Mouse (Mus musculus) testis, postnatal 14 days (tissue): ENCODE measurements around the gene Gm10135.
"Not testable (repeated sequence)": the region's sequence is repeated elsewhere in the genome, so short reads cannot be mapped to it uniquely, and the experiment has no call there.

ENCODE experiments used
- DNase-seq: peaks from one replicate; pipeline ENCODE4 v3.0.0; 2021; ENCODE audit warnings: low spot score

The Gm10135 gene

DNA sequence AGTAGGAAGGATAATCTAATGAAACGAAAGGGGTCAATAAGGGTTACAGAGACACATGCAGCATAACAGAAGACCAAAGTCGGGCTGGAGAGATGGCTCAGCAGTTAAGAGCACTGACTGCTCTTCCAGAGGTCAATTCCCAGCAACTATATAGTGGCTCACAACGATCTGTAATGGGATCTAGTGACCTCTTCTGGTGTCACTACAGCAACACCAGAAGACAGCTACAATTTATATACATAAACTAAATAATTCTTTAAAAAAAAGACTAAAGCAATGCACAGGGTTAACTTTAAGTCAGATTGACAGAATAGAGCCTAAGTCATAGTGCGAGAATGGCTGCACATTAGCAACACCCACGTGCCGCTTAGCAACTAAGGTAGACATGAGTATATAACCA lies 14.4 kb downstream of the Gm10135 start:
- no peak for DNase-seq

DNA sequence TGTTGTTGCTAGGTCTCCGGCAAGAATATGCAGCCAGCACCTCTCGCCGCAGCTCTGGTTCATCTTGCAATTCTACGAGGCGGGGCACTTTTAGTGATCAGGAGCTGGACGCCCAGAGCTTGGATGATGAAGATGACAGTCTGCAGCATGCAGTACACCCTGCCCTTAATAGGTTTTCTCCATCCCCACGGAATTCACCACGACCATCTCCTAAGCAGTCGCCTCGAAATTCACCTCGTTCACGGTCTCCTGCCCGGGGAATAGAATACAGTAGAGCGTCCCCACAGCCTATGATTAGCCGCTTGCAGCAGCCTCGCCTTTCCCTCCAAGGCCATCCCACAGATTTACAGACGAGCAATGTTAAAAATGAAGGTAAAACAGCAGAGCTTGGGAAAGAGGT lies 17.2 kb downstream of the Gm10135 start:
- no peak for DNase-seq

DNA sequence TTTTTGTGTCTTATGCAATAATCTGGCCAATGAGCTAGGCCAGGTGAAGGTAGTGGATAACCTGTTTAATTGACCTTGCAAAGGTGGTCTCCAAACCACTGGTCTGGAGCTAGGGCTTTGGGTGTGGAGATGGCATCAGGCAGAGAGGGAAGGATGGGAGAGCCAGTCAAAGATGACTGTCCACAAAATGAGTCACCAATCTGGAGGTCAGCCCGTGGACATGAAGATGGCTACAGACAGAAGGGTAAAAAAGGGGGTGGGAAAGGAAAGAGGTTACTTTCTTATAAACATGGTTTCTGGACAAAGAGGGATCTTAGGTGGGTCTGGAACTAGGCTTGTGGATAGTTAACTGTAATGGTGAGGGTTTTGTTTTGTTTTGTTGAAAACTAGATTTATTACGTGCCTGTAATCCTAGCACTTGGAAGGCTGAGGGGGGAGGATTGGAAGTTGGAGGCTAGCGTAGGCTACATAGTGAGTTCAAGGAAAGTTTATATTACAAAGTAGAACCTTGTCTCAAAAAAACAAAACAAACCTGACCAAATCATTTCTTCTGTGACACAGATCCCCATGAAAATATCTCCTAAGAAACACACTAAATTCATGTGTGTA lies 20.4 kb downstream of the Gm10135 start:
- DNase-seq = no peak

DNA sequence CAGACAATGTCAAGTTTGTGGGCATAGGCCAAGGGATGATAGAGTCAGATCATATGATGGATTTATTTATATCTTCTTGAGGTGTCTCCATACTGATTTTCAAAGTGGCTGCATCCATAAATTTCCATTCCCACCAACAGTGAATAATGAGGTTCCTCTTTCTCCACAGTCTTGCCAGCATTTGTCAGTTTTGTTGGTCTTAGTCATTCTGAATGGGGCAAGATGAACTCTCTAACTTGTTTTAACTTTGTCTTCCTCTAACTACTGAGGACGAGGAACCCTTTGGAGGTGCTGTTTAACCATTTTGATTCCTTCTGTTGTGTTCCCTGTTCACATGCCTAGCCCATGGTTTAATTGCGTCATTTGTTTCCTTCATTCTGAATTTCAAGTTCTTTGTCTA lies 24.2 kb downstream of the Gm10135 start:
- DNase-seq = no peak

DNA sequence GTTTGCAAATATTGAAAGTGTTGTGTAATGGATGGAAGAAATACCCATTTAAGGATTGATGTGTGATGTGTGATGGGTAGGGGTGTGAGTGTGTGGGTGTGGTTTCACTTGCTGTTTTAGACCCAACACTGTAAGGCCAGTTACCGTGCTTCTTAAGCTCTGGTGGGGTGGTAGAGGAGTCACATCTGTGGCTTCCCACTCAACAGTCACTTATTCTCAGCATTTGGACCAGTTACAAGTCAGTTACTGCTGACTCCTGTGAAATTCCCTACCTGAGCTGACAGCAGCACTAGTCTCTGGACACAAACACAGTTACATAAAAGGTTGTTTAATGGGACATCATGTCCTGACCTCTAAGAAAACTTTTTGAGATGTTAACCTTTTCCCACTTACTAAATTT lies 26.4 kb downstream of the Gm10135 start:
- no peak for DNase-seq

DNA sequence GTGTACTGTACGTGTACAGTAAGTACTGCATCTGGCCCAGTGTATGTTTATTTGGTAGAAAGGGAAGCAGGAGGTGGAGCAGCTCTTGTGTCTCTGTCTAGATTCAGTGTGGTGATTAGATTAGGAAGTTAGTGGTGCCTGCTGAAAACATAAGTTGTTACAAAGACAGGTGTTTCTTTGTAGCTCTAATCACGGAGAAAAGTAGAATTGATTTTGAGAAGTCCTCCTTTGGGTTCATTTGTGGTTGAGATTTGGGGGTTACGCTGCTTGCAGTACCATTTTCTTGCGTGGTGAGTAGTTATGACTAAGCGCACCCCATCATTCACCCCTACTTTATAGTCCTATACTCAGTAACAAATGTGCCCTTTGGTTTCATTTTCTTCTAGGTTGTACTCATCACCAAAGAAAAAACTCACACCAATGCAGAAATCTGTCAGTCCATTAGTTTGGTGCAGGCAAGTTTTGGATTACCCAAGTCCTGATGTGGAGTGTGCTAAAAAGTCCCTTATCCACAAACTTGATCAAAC lies 33.5 kb downstream of the Gm10135 start:
- no peak for DNase-seq

DNA sequence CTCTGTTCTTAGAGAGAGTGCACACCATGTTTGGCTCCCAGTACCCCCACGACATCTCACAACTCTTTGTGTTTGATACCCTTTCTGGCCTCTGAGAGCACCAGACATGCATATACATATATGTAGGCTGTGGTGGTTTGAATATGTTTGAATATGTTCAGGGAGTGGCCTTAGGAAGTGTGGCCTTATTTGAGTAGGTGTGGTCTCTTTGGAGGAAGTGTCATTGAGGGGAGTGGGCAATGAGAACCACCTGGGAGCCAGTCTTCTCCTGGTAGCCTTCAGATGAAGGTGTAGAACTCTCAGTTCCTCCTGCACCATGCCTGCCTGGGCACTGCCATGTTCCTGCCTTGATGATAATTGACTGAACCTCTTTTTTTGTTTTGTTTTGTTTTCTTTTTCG lies 35.2 kb downstream of the Gm10135 start:
- no peak for DNase-seq

DNA sequence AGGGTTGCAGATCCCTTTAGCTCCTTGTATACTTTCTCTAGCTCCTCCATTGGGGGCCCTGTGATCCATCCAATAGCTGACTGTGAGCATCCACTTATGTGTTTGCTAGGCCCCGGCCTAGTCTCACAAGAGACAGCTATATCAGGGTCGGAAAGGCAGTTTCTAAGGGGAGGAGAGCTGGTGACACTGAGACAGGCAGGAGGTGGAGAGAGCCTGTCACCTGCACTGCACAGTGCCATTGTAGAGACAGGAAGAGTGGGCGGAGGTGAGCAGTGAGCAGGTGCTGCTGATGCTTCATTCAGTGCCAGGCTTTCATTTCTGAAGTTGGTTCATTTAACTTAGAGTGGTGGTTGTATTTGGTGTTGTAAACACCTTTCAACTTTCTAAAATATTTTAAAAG lies 36.1 kb downstream of the Gm10135 start:
- not testable (repeated sequence) for DNase-seq

DNA sequence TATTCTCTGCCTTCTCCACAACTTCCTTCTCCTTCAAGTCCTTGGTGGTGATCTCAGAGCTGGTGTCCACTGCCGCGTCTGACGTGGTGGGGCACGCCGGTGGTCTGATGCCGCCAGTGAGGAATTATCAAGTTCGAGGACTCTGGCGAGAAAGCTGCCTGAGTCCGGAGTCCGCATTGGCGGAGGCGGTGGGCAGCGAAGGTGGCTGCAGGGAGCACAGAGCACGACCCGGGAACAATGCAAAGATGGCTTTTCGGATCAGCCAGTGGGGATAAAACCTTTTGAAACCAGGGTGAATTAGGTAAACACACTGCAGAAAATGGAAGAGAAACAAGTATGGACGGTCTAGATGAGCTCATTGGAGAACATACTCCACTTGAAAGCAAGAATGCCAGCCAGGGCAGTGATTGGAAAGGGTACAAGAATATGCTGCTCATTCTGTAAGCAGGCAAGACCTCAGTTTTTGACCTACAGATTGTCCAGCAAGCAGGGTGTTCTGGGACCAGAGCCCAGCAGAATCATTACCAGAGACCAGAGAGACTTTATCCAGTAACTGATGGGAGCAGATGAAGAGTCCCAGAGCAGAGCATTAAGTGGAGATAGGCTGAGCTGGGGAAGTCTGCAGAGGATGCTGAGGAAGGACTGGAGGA lies 41.4 kb downstream of the Gm10135 start:
- no peak for DNase-seq

DNA sequence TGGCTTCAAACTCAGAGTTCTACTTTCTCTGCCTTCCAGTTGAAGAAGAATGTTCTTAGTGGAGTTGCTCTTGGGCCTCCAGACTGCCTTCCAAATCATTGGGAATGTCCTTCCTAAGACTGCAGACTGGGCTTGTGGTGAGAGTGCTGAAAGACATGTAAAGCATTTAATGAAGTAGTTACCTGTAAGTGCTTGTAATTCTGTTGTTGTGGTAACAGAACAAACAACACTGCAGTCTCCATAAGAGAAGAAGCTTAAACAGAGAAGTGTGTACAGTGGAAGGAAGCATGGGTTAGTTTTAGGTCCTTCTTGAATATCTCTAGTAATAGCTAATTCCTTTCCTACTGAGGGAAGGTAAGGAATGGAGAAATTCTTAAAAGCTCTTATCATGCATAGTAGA lies 47.4 kb downstream of the Gm10135 start:
- no peak for DNase-seq

DNA sequence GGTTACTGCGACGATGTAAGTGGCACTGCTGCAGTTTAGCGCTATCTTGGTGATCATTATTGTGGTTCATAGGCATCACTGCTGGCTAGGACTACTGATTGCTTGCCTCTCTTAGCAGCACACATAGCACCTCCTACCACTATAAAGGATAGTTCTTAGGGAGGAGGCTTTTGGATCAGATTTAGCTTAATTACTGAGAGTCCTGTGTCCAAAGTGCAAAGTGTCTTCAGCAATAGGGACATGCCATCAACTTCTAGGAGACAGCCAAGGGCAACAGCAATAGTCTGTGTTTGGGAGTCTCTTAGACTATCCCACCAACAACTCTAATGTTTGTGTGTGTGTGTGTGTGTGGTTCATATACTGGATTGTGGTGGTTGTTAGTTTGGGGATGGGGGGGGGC lies 51.7 kb downstream of the Gm10135 start:
- DNase-seq = no peak

DNA sequence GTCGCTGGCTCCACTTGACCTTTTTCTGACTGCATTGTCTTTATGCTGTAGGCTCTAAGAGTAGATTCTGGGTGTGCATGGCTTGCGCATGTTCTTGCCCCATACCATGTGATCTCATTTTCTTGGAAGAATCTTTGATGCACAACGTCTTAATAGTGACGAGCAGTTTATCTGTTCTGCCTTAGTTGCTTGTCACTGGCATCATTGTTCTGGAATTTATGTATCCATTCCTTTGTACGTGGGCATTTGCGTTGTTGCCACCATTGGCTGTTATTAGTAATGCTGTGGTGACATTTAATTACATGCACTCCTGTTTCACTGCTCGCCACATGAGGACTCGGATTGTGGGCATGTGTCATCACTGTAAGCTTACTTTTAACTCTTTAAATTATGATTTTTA lies 53.3 kb downstream of the Gm10135 start:
- no peak for DNase-seq

DNA sequence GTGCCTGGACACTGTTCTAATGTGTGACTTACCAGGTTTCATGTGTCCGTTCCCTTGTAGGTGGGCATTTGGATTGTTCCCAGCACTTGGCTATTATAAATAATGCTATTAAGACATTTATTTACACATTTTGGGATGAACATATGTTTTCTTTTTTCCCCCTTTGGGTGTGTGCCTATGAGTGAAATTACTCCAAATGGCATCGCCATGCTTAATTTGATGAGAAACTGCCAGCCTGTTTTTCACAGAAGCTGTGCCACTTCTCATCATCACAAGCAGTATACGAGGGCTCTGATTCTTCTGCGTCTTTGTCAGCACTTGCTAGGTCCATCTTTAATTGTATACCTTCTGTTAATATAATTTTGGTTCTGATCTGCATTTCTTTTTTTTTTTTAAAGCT lies 54.1 kb downstream of the Gm10135 start:
- no peak for DNase-seq

DNA sequence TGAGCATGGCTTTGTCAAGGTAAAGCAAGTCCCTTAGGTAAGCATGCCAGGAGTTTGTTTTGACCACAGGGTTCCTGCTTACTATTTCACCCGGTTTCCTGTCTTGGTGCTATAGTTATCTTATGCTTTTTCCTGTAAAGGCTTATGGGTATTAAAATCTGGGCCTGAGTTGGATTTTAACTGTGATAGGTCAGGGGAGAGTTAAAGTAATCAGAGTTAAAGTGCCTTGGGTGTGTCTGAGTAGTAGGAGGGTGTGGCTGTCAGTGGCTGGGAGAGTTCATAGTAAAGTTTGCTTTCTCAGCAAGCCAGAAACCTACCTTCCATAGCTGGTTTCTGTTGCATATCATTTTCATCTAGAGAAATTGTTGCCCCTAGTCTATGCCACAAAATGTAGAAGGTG lies 57.7 kb downstream of the Gm10135 start:
- DNase-seq = no peak

DNA sequence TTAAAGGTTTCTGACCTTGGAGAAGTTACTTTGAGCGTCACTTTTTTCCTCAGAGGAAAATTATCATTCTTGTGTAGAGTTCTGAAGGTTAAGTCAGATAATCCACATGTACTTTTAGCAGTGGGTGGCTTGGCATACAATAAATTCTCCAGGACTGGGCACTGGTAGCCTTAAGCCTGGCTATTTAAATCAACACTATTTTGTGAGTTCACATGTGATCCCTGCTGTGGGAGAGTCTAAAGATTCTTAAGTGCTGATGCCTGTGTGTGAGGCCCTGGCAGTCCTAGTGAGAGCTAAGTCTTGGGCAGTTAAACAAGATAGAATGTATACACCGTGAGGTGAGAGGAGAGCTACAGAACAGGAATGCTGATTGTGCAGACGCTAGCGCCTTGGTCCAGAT lies 58.5 kb downstream of the Gm10135 start:
- DNase-seq = no peak
